Mouse (Mus musculus): ENCODE data around the gene Paics.

Gene Paics

GRCm38 (mm10) chr5:77004051-77004821 is 53.1 kb downstream of the Paics start, which contains the start of gene Arl9:
Gene Arl9, plus strand, starts transcription at chr5:77004055.
- no peak for DNase-seq (ENCODE audit: low read depth, low spot score)

- DNase-seq (ENCODE audit: low read depth, low spot score) = no peak
These were observed 59.2 kb downstream of the Paics start for GRCm38 (mm10) chr5:77010352-77010751.

GRCm38 (mm10) chr5:77011082-77011481 is 60.0 kb downstream of the Paics start:
- DNase-seq (ENCODE audit: low read depth, low spot score) = no peak

- no peak for DNase-seq (ENCODE audit: low read depth, low spot score)
These were observed 62.1 kb downstream of the Paics start for GRCm38 (mm10) chr5:77013171-77013570.

- DNase-seq (ENCODE audit: low read depth, low spot score) = peak; percentile 90
These were observed 64.7 kb downstream of the Paics start, which contains the start of gene Thegl for GRCm38 (mm10) chr5:77015544-77016482. Gene Thegl, plus strand, starts transcription at chr5:77016023.

Measured in R1 (cell line).